Mouse (Mus musculus): ENCODE measurements at regions not wholly inside any gene's neighbourhood (a gene's known extent, or its start where the extent isn't known, plus 50 kb on each side); places are given as distances from the start of the nearest gene placed in this dataset.

GRCm38 (mm10) chr5:4417761-4418160, 225.6 kb downstream of the Mterf1b start:
- TF ChIP-seq CTCF (IDR thresholded peaks at IDR 0.05; ENCODE audit: control insufficient read depth, insufficient read depth, insufficient read length) (no peak), CEBPB (IDR thresholded peaks at IDR 0.05; ENCODE audit: low read depth) (no peak), MAX (IDR thresholded peaks at IDR 0.05) (no peak)

Data from C2C12 (cell line).